Mouse (Mus musculus): ENCODE results near the gene Kcnmb2. TPM values are rescaled to one million over a fixed set of nuclear protein-coding genes. Genes with fewer than 3 reads are reported as not detected.

Gene Kcnmb2
- total RNA-seq (2021) = not detected

DNA sequence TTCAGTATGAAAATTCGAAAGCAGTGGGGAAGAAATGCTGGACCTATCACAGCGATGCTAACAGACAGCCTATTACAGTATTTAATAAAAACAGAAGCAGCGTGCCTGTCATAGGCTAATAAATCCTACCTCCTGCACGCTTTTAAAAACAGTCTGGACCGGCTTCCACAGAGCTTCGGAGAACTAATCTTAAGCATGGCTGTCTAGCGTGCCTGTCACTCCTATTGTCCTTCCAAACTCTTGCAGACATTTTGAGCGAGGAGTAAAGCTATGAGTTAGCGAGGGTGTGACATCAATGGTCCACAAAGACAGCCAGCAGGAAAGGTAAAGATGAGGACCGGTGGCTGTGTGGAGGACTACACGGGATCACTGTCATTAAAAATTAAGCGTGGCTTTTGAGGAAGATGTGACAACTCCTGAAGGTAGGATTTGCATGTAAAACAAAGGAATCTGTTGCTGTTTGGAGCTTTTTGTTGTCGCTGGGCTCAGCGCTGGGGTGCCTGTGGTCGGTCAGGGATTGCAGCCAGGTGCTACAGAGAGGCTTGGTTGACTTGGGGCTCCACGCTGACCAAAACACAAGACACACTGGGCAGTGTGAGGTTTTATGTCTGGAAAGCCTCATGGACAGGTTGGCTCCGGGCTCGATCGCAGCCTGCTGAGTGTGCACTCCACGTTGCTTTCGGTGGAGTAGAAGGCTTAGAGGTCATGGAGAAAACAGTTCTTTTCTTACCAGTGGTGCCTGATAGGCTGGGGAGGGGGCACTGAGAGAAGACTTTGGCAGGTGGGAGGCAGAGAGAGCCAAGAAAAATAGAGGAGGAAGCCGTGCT, at the start of gene Kcnmb2:
TSS of gene Kcnmb2 (plus strand) at position 4 of the 827 bp plus-strand sequence.
- DNase-seq (ENCODE audit: low spot score) = no peak
- intact Hi-C loops (cut with DNase I) = no loop called here

- intact Hi-C loops (cut with DNase I) = no loop called here
- DNase-seq (ENCODE audit: low spot score) = no peak
Measured at GRCm38 (mm10) chr3:31863522-31863921, 38.8 kb upstream of the Kcnmb2 start.

- DNase-seq (ENCODE audit: low spot score) = no peak
- intact Hi-C loops (cut with DNase I) = no loop called here
Measured at GRCm38 (mm10) chr3:31864070-31864469, 38.2 kb upstream of the Kcnmb2 start.

- intact Hi-C loops (cut with DNase I) = no loop called here
- no peak for DNase-seq (ENCODE audit: low spot score)
Measured at GRCm38 (mm10) chr3:31871461-31871860, 30.8 kb upstream of the Kcnmb2 start.

DNA sequence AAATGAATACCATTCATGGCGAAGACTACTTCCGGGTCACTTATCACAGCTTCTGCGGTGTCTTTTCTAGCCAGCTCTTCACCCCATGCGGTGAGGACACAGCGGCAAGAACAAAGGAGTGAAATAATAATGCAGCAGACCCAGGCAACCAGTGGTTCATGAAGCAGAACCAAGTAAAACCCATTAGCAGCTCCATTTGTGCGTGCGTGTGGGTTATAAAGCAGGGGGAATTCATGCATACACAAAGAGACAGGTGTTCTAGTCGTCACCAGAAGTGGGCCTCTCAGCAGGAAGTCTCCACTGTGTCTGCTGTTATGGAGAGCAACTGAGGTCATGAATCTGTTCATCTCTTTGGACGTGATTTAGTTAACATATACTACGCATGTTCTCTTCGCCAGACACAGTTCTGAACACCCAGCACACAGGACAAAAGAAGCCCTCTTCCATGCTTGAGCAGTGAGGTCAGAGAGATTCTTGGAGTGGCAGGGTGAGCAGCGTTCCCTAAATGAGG, 19.6 kb upstream of the Kcnmb2 start:
- no peak for DNase-seq (ENCODE audit: low spot score)
- intact Hi-C loops (cut with DNase I) = no loop called here

DNA sequence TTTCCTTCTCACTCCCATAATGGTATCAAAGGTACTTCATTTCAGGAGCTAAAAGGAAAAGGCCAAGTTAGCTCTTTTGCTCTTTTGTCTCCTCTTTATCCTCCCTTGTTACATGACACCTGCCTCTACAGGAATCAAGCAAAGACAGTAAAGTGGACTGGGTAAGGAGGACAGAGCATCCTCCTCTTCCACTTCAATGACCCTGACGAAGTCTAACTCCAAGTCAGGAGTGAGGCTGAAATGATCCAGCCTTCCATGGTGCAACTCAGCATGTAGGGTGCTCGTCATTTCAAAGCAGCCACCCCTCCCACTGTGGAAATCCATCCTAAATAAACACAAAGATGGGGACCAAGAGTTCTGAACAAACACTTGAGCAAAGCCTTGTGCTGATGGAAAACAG, 9.7 kb upstream of the Kcnmb2 start:
- DNase-seq (ENCODE audit: low spot score) = no peak
- intact Hi-C loops (cut with DNase I) = no loop called here

GRCm38 (mm10) chr3:31903506-31903905, 1.2 kb downstream of the Kcnmb2 start:
- no peak for DNase-seq (ENCODE audit: low spot score)
- intact Hi-C loops (cut with DNase I) = no loop called here

GRCm38 (mm10) chr3:31904156-31904555, 1.8 kb downstream of the Kcnmb2 start:
- DNase-seq (ENCODE audit: low spot score) = no peak
- intact Hi-C loops (cut with DNase I) = no loop called here

DNA sequence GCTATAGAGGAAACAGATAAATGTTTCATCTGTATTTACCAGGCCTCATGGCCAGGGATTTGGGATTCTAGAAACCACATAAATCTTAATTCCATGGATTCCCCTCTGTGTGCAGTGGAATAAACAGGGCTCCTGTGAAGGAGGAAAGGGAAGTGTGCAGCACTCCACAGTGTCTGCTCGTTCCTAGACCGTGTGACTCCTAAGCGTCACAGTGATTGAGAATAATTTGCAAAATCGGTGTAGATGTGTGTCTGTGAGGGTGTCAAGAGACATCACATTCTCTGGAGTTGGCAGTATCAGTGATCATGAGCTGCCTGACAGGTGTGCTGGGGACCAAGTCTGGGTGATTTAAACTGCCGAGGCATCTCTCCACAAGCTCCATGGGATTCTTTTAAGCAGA, 8.9 kb downstream of the Kcnmb2 start:
- intact Hi-C loops (cut with DNase I) = no loop called here
- no peak for DNase-seq (ENCODE audit: low spot score)

GRCm38 (mm10) chr3:31911690-31912089, 9.4 kb downstream of the Kcnmb2 start:
- DNase-seq (ENCODE audit: low spot score) = no peak
- intact Hi-C loops (cut with DNase I) = no loop called here

GRCm38 (mm10) chr3:31928544-31928943, 26.2 kb downstream of the Kcnmb2 start:
- intact Hi-C loops (cut with DNase I) = no loop called here
- no peak for DNase-seq (ENCODE audit: low spot score)

DNA sequence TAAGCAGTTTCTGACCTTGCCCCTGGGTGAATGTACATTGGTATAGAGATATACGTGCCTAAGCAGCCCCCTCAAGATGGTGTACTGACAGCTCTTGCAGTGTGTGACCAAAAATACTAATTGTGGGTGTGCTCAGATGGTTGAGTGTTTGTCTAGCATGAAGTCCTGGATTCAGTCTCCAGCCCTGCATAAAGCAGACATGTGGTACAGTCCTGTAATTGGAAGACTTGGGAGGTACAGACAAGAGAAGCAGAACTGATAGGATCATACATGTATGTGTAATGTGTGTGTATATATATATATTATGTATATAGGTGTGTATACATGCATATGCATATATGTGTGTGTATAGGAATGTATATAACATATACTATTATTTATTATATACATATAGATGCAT, 32.4 kb downstream of the Kcnmb2 start:
- DNase-seq (ENCODE audit: low spot score) = no peak
- intact Hi-C loops (cut with DNase I) = no loop called here

GRCm38 (mm10) chr3:31941478-31941877, 39.2 kb downstream of the Kcnmb2 start:
- DNase-seq (ENCODE audit: low spot score) = no peak
- intact Hi-C loops (cut with DNase I) = loop anchor here (5.0 kb wide), 1 partner anchor 634 kb away; no protein-coding TSS in a partner anchor

DNA sequence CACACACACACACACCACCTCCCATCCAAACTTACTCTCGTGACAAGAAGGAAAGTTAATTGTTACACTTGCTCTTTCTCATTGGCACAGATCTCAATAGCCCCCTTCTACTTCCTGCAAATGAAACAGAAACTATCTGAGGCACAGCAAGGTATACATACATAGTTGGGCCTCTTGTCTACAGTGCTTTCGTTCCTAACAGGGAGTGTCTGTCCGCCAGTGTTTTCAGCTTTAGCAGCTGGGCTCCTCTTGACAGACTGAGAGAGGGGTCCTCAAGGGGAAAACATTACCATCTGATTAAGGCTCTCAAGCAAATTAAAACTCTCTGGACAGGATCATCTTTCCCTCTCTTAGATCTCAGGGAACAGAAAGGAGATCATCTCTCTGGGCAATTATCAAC, 51.9 kb downstream of the Kcnmb2 start:
- DNase-seq (ENCODE audit: low spot score) = no peak
- intact Hi-C loops (cut with DNase I) = no loop called here

DNA sequence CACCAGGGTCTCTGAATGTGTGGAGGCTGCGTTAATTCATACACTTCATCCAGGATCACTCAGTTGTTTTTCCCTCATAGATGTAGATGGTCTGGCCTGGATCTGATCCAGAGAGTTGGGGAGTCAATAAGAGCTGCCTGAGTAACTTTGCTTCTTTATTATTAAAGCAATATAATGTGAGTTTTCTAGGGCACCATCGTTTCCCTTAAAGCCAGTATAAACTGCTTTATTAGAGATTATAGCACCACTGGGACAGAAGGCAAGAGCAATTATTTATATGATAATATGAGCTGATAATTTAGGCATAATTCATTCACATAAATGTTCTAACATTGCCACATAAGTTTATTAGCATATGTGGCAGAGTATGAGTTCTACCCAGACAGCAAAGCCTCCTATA, 52.7 kb downstream of the Kcnmb2 start:
- intact Hi-C loops (cut with DNase I) = no loop called here
- no peak for DNase-seq (ENCODE audit: low spot score)

GRCm38 (mm10) chr3:31959821-31960220, 57.5 kb downstream of the Kcnmb2 start:
- DNase-seq (ENCODE audit: low spot score) = no peak
- intact Hi-C loops (cut with DNase I) = no loop called here

DNA sequence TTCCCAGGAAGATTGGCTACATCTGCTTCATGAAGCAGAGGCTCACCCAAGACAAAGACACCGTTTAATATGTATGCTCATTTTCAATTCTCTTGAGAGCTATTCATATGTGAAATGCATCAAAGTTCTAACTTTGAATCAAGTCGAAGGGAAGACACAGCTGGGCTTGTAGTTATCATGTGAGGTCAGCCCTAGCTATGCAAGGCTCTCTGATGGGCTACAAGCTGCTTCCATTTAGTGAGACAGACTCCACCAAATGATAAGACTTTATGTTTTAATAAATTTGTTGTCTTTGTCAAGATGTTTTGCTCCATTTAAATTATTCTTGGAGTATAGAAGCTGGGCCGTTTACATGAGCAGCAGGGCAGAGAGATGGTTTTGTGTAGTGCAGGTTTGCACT, 58.9 kb downstream of the Kcnmb2 start:
- no peak for DNase-seq (ENCODE audit: low spot score)
- intact Hi-C loops (cut with DNase I) = no loop called here

GRCm38 (mm10) chr3:31963076-31963475, 60.8 kb downstream of the Kcnmb2 start:
- no peak for DNase-seq (ENCODE audit: low spot score)
- intact Hi-C loops (cut with DNase I) = no loop called here

DNA sequence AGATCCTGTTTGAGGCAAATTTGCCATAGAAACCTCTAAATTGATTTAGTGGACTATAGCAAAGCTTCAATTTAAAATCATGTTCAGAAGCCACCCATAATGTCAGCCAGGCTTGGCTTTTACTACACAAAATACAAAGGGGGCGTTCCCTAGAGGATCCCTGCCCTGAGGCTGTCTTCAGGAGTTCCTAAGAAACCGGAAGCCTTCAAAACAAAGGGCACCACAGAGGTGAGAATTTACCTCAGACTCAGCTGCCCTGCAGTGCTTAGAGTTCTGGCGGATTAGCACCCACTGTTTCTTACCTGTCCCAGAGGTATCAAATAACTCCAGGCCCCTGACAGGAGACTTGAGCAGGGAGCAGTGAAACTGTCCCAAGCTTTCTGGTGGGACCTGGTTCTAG, 77.4 kb downstream of the Kcnmb2 start:
- no peak for DNase-seq (ENCODE audit: low spot score)
- intact Hi-C loops (cut with DNase I) = no loop called here

DNA sequence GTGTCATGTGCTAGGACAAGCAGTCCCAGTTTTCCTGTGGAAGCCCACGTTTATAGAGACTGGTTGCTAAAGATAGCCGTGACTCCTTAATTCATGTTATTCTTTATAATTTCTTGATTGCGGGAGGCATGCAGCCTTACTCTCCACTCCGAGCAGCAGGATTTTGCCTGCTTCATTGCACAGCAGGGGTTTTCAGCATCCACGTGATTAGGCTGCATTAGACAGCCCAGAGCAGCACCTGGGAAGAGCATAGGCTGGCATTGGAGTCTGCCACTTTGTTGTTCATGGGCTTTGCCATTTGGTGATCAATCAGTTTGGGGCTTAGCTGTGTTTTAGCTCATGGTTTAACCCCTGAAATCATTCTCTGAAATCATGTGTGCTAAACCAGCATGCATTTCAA, 80.1 kb downstream of the Kcnmb2 start:
- intact Hi-C loops (cut with DNase I) = no loop called here
- no peak for DNase-seq (ENCODE audit: low spot score)

DNA sequence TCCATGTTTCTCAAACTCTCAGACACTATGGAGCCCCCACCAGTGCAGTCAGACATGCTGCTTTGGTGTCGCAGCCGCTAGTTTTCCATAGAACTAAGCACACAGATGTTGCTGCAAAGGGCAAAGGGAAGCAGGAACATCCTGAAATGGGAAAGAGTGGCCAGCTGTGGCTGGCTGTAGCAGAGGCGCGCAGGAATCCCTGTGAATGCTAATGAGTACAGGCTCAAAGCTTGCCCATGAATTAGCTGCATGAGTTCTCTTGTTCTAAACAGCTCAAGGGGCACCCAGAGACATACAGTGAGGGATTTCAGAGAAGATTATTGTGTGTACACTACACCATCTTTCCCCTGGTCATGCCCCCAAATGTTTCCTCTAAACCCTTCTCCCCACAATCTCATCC, 82.8 kb downstream of the Kcnmb2 start:
- no peak for DNase-seq (ENCODE audit: low spot score)

GRCm38 (mm10) chr3:31991526-31992045, 89.3 kb downstream of the Kcnmb2 start:
- no peak for DNase-seq (ENCODE audit: low spot score)
- intact Hi-C loops (cut with DNase I) = no loop called here

More for the DNA sequence above, 82.8 kb downstream of the Kcnmb2 start:
- intact Hi-C loops (cut with DNase I) = no loop called here
